Mouse (Mus musculus): Measurements from ENCODE around the gene Gm28635.

GRCm38 (mm10) chr2:84612764-84613163, 65.1 kb downstream of the Gm28635 start:
- TF ChIP-seq CTCF (IDR thresholded peaks at IDR 0.05; ENCODE audit: low read depth, low read length), result no peak
- no peak for TF ChIP-seq POLR2AphosphoS5 (IDR thresholded peaks at IDR 0.05; ENCODE audit: insufficient replicate concordance, low read depth, low read length)
- no peak for TF ChIP-seq GATA1 (IDR thresholded peaks at IDR 0.05; ENCODE audit: borderline replicate concordance, low read length)

Data from G1E (cell line).